Mouse (Mus musculus): Measurements from ENCODE around the gene Hsd3b2. TPM values are rescaled to one million over a fixed set of nuclear protein-coding genes. Genes with fewer than 3 reads are reported as not detected.
"Not testable (repeated sequence)": the region's sequence is repeated elsewhere in the genome, so short reads cannot be mapped to it uniquely, and the experiment has no call there.

The Hsd3b2 gene
- total RNA-seq (2021): under 1 TPM; 0.08 to 0.11 TPM

DNA sequence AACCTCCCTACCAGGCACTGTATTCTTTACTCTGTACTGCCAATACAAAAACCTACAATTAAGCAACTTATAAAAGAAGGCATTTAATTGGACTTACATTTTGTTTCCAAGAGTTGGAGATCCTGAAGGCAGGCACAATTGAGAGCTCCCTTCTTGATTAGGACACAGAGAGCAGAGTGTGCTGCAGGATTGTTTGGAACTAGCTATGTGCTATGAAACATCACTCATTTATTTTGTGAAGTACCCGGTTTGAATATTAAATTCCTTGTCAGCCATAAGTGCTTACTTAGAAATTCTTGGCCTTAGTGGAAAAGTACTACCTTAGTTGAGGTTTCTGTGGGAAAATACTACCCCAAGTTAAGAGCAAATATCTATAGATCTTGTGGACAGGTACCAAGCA is at the start of gene Hsd3b2:
Gene Hsd3b2, minus strand, starts transcription at position 168 of the 400 bp plus-strand sequence.
- no peak for DNase-seq (ENCODE audit: extremely low spot score in 1 of 2, low spot score in 2 of 2)
- intact Hi-C loops (cut with DNase I): no loop called here

DNA sequence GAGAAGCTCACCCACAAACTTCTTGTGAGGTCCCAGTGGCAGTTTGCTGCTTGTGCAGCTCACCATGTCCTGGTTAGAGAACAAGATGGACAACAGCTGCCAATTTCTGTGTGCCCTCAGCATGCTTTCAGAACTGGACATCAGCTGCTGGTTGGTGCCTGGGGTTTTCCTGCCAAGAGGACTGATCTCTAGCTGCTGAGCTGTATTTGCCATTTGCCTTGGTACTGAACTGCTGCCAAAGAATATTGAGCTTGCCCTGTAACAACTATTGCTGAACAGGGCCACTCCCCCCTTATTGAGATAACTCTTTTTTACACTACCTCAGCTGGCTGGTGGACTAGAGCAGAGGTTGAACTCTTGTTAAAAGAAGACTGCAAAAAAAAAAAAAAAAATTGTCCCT is 39.8 kb upstream of the Hsd3b2 start:
- intact Hi-C loops (cut with DNase I): no loop called here

DNA sequence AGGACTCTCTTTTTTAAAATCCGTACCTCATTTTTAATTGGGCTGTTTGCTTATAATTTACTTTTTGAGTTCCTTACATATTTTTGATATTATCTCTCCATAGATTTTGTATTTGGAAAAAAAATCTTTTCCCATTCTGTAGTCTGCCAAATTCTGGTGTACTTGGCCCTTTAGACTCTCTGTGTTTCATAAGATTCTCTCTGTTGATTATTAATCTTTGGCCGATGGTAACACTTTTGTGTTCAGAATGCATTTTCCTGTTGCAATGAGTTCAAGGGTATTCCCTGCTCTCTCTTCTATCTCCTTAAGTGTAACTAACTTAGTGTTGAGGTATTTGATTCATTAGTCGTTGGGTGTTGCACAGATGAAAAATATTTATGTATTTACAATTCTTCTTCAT is 32.5 kb upstream of the Hsd3b2 start:
- intact Hi-C loops (cut with DNase I): no loop called here
- no peak for DNase-seq (ENCODE audit: extremely low spot score in 1 of 2, low spot score in 2 of 2)

More for the DNA sequence above, 39.8 kb upstream of the Hsd3b2 start:
- no peak for DNase-seq (ENCODE audit: extremely low spot score in 1 of 2, low spot score in 2 of 2)

DNA sequence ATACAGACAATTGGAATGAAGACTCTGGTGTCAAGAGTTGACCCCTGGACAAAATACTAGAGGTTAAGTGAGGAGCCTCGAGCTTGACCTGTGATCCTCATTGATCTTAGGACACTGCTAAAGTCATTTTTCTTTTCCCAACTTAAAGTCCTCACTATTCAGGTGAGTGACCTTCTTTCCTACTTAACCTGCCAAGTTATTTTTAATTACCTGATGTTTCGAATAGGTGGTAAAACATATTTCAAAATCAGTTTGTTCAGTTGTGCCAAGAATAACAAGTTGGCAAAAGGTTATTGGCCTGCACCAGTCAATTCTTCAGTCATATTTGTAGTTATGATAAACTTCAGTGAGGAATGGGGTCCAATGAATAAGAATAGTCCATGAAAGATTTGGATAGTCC is 27.8 kb upstream of the Hsd3b2 start:
- intact Hi-C loops (cut with DNase I): no loop called here
- no peak for DNase-seq (ENCODE audit: extremely low spot score in 1 of 2, low spot score in 2 of 2)

GRCm38 (mm10) chr3:98741043-98741442 is 16.7 kb upstream of the Hsd3b2 start:
- intact Hi-C loops (cut with DNase I); DNase-seq (ENCODE audit: extremely low spot score in 1 of 2, low spot score in 2 of 2): not testable (repeated sequence)

GRCm38 (mm10) chr3:98734340-98734739 is 10.0 kb upstream of the Hsd3b2 start:
- DNase-seq (ENCODE audit: extremely low spot score in 1 of 2, low spot score in 2 of 2): no peak
- intact Hi-C loops (cut with DNase I): no loop called here

DNA sequence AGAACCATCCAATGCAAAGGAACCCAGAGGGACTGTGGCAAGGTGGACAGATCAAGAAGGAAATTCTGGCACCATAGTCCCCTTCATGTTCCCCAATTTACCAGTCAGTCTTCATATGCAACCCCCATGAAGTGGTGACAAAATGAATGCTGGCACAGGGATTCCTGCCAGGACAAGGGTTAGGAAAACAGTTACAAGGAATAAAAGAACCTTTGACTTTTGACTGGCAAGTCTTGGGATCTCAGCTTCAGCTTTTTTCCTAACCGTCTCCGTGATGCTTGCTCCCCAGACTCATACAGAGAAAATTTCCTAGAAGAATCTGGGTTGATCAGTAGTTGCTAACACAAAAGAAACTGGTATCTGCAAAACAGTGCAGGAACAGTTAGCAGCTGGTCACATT is 9.4 kb upstream of the Hsd3b2 start:
- intact Hi-C loops (cut with DNase I): no loop called here
- DNase-seq (ENCODE audit: extremely low spot score in 1 of 2, low spot score in 2 of 2): no peak

GRCm38 (mm10) chr3:98726281-98726680 is 1.9 kb upstream of the Hsd3b2 start:
- no peak for DNase-seq (ENCODE audit: extremely low spot score in 1 of 2, low spot score in 2 of 2)
- intact Hi-C loops (cut with DNase I): no loop called here

GRCm38 (mm10) chr3:98720740-98721139 is 3.6 kb downstream of the Hsd3b2 start:
- DNase-seq (ENCODE audit: extremely low spot score in 1 of 2, low spot score in 2 of 2): no peak
- intact Hi-C loops (cut with DNase I): no loop called here

DNA sequence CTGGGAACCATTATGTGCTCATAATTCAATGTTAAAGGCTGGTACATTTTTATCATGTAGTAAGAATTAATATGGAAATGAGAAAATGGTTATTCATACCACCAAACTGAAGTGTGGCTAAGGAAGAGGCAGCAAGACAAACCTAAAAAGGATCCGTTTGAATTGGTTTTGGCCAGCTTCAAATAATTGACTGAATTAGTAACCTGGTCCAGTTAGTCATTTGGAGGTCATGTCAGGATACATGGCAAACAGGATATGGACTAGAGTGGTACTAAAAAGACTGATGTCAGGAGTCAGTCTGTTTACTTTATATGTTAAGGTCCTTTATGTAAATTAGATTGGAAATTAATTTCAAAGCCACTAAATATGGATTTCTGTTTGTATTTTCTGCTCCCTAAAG is 41.9 kb downstream of the Hsd3b2 start:
- intact Hi-C loops (cut with DNase I): no loop called here
- no peak for DNase-seq (ENCODE audit: extremely low spot score in 1 of 2, low spot score in 2 of 2)

DNA sequence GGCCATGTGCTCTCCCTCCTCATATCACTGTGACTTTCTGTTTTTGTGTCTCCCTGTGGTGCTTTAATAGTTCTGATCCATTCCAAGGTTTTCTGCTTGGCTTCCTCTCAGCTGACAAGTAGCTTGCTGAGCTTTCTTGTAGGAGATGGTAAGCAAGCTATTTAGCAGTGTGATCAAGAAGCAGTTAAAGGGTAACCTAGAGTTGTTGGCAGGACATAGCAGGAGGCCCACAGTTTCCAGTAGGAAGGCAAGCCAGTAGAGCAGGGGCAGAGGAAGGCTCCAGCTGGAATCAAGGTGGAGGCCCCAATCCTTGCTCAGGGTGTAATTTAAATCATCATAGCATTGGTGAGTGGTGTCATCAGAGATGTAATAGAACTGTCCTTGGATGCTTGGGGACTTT is 43.6 kb downstream of the Hsd3b2 start:
- intact Hi-C loops (cut with DNase I): no loop called here
- DNase-seq (ENCODE audit: extremely low spot score in 1 of 2, low spot score in 2 of 2): no peak

Other genes starting within 250 kb of the Hsd3b2 start
- not detected for gene Hsd3b4, start 214.0 kb downstream of the Hsd3b2 start, total RNA-seq (2021)
- gene Gm10681, start 135.7 kb downstream of the Hsd3b2 start, total RNA-seq (2021): not detected
- not detected for gene Hsd3b5, start 94.3 kb downstream of the Hsd3b2 start, total RNA-seq (2021)
- gene Hsd3b3, start 38.6 kb upstream of the Hsd3b2 start, total RNA-seq (2021): not detected
- gene Hsd3b6, start 89.9 kb upstream of the Hsd3b2 start, total RNA-seq (2021): not detected
- not detected for gene Hsd3b1, start 135.3 kb upstream of the Hsd3b2 start, total RNA-seq (2021)
- gene Hao2, start 168.7 kb upstream of the Hsd3b2 start, total RNA-seq (2021): not detected